Mouse (Mus musculus): Measurements from ENCODE around the gene Gm17606. TPM values are rescaled to one million over a fixed set of nuclear protein-coding genes. Genes with fewer than 3 reads are reported as not detected.

The Gm17606 gene
- total and polyA plus RNA-seq, 3 experiments = 2.5 TPM; not detected in 2

GRCm38 (mm10) chr14:54630583-54631239, 10.0 kb upstream of the Gm17606 start:
- Histone ChIP-seq H3K4me3 (replicated peaks in 1 of 3; ENCODE audit: low read depth in 2 of 3, low read length in 2 of 3, poor library complexity in 1 of 3) (no peak overlapping the region), H3K79me2 (replicated peaks; ENCODE audit: control insufficient read depth, extremely low read depth, insufficient read depth, poor library complexity, severe bottlenecking) (no peaks in the 10 kb centered on the region), H3K36me3 (replicated peaks in 1 of 2; ENCODE audit: control insufficient read depth in 1 of 2, insufficient read depth in 1 of 2, low read length in 1 of 2) (peaks cover 41 to 72% of the 10 kb centered on the region in 2 experiments), H3K9me3 (replicated peaks; ENCODE audit: low read length) (no peaks in the 10 kb centered on the region), H3K4me2 (ENCODE audit: insufficient read depth, low read depth, poor library complexity, severe bottlenecking) (no peak overlapping the region), H3K27me3 (replicated peaks) (no peaks in the 10 kb centered on the region), H3K4me1 (ENCODE audit: control insufficient read depth in 1 of 2, insufficient read depth in 2 of 2) (no peaks in the 10 kb centered on the region), H3K27ac (ENCODE audit: insufficient read depth, low read depth) (no peak overlapping the region), H3K9ac (ENCODE audit: insufficient read depth, low read depth) (no peak overlapping the region)
- no peak for TF ChIP-seq ZMIZ1 (IDR thresholded peaks at IDR 0.05; ENCODE audit: low read depth, low read length)
- TF ChIP-seq HCFC1 (IDR thresholded peaks at IDR 0.05; ENCODE audit: low read depth, low read length) = no peak
- TF ChIP-seq ZNF384 (IDR thresholded peaks at IDR 0.05; ENCODE audit: low read depth, low read length) = no peak
- no peak for TF ChIP-seq MXI1 (IDR thresholded peaks at IDR 0.05; ENCODE audit: low read depth, low read length)
- TF ChIP-seq TBP (conservative IDR thresholded peaks at IDR 0.05; ENCODE audit: low read depth, low read length) = no peak
- no peak for TF ChIP-seq NELFE (IDR thresholded peaks at IDR 0.05; ENCODE audit: low read depth, low read length)
- no peak for TF ChIP-seq MEF2A (IDR thresholded peaks at IDR 0.05; ENCODE audit: borderline replicate concordance, low read depth, low read length)
- in situ Hi-C loops (cut with MboI; ENCODE audit: low pct_ligation_motif_present, low pct_unique_long_range_greater_than_20kb, low sequenced_read_pairs) = loop anchor here (10.0 to 25.0 kb wide), 2 partner anchors 56 to 568 kb away; partner anchors contain the start of gene Ajuba
- DNase-seq (ENCODE audit: extremely low read depth) = no peak
- dilution Hi-C loops (cut with MboI; ENCODE audit: extremely low pct_ligation_motif_present, extremely low pct_unique_long_range_greater_than_20kb, low sequenced_read_pairs) = no loop called here

DNA sequence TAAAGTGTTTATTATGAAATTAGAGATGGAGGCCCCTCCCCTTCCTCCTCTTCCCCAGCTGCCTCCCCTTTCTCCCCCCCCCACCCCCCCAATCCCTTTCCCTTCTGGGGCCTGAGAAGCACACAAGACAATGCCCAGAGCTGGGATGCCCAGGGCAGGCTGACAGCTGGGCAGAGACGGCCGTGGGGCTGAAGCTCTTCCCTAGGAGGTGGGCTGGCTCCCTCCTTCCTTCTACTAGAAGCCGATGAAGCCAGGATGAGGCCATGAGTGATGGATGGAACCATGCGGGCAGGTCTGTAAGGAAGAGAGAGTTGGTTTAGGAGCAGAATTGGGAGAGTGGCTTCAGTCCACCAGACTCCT, 9.5 kb upstream of the Gm17606 start:
- H3K27me3 ChIP-seq (replicated peaks) = no peaks in the 10 kb centered on the region
- H3K36me3 ChIP-seq (replicated peaks in 1 of 2; ENCODE audit: control insufficient read depth in 1 of 2, insufficient read depth in 1 of 2, low read length in 1 of 2) = peaks cover 46 to 77% of the 10 kb centered on the region in 2 experiments
- TF ChIP-seq RCOR1 (conservative IDR thresholded peaks at IDR 0.05; ENCODE audit: low read depth, low read length) (no peak), MYC (IDR thresholded peaks at IDR 0.05; ENCODE audit: low read depth, low read length) (no peak), USF2 (conservative IDR thresholded peaks at IDR 0.05; ENCODE audit: low read depth, low read length) (no peak), ZMIZ1 (IDR thresholded peaks at IDR 0.05; ENCODE audit: low read depth, low read length) (no peak), USF1 (IDR thresholded peaks at IDR 0.05; ENCODE audit: low read depth, low read length) (no peak), MEF2A (IDR thresholded peaks at IDR 0.05; ENCODE audit: borderline replicate concordance, low read depth, low read length) (no peak), SIN3A (IDR thresholded peaks at IDR 0.05; ENCODE audit: low read length) (no peak), CHD2 (IDR thresholded peaks at IDR 0.05; ENCODE audit: low read length) (no peak), GABPA (IDR thresholded peaks at IDR 0.05; ENCODE audit: insufficient replicate concordance, low read depth, low read length) (no peak)
- no peak overlapping the region for H3K4me2 ChIP-seq (ENCODE audit: insufficient read depth, low read depth, poor library complexity, severe bottlenecking)
- H3K27ac ChIP-seq (ENCODE audit: insufficient read depth, low read depth) = no peak overlapping the region
- dilution Hi-C loops (cut with MboI; ENCODE audit: extremely low pct_ligation_motif_present, extremely low pct_unique_long_range_greater_than_20kb, low sequenced_read_pairs) = no loop called here
- H3K4me3 ChIP-seq (replicated peaks in 1 of 3; ENCODE audit: low read depth in 2 of 3, low read length in 2 of 3, poor library complexity in 1 of 3) = no peak overlapping the region
- in situ Hi-C loops (cut with MboI; ENCODE audit: low pct_ligation_motif_present, low pct_unique_long_range_greater_than_20kb, low sequenced_read_pairs) = loop anchor here (10.0 to 25.0 kb wide), 2 partner anchors 56 to 569 kb away; partner anchors contain the start of gene Ajuba
- H3K9me3 ChIP-seq (replicated peaks; ENCODE audit: low read length) = no peaks in the 10 kb centered on the region
- no peaks in the 10 kb centered on the region for H3K4me1 ChIP-seq (ENCODE audit: control insufficient read depth in 1 of 2, insufficient read depth in 2 of 2)
- no peaks in the 10 kb centered on the region for H3K79me2 ChIP-seq (replicated peaks; ENCODE audit: control insufficient read depth, extremely low read depth, insufficient read depth, poor library complexity, severe bottlenecking)
- no peak overlapping the region for H3K9ac ChIP-seq (ENCODE audit: insufficient read depth, low read depth)
- DNase-seq (ENCODE audit: extremely low read depth) = no peak

All from CH12.LX (cell line).